Mouse (Mus musculus): Measurements from ENCODE around the gene Armc7.
"Not testable (repeated sequence)": the region's sequence is repeated elsewhere in the genome, so short reads cannot be mapped to it uniquely, and the experiment has no call there.

The Armc7 gene

GRCm38 (mm10) chr11:115455619-115456018, 19.8 kb upstream of the Armc7 start:
- DNase-seq (ENCODE audit: low spot score), result no peak

GRCm38 (mm10) chr11:115456182-115456581, 19.3 kb upstream of the Armc7 start:
- DNase-seq (ENCODE audit: low spot score), result no peak

- no peak for DNase-seq (ENCODE audit: low spot score)
Observed at GRCm38 (mm10) chr11:115457405-115457804, 18.1 kb upstream of the Armc7 start.

GRCm38 (mm10) chr11:115460976-115461375, 14.5 kb upstream of the Armc7 start:
- no peak for DNase-seq (ENCODE audit: low spot score)

GRCm38 (mm10) chr11:115461846-115462242, 13.6 kb upstream of the Armc7 start:
- no peak for DNase-seq (ENCODE audit: low spot score)

DNA sequence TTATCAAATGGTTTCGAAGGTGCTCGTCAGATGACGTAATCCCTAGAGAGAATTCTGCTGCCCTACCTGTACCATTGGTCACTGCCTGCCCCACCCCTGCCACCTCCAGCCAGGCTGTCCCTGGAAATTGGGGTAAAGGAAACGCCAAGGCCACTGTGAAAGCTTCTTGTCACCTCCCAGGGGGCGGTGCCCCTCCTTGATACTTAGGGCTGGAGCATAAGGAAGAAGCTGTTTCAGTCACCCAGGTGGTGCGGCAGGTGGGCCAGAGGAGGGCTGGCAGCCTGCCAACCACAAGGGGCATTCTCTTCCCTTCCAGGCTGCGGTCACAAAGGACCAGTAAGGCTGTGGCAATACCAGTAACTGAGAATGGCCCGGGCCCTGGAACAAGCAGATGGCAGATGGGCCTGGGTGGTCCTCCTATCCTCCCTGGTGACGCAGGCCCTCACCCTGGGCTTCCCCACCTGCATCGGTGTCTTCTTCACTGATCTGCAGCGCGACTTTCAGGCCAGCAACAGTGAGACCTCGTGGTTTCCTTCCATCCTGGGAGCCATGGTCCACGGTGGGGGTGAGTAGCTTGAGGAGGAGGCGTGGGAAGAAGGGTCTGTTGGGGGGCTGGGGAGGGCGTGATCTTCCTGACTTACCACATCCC, 13.1 kb upstream of the Armc7 start, which contains the start of gene Slc16a5:
Gene Slc16a5, plus strand, starts transcription at position 232 of the 649 bp plus-strand sequence.
- DNase-seq (ENCODE audit: low spot score), result no peak

DNA sequence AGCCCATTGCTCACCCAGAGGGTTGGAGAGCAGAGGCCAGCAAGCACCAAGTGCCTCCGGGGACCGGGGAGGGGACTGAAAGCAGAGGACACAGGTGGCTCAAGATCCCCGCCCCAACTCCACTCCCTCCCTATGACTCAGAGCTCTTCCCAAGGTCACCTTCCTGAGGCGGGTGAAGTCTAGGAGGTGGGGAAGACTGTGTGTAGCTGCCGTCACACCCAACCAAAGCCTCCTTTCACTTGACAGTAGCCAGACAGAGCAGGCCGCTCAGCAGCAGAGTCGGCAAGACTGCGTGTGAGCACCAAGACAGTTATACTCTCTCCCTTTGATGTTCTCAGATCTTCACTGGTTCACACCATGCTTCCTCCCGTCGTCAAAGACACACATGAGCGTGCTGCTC, 12.1 kb upstream of the Armc7 start:
- DNase-seq (ENCODE audit: low spot score), result no peak

DNA sequence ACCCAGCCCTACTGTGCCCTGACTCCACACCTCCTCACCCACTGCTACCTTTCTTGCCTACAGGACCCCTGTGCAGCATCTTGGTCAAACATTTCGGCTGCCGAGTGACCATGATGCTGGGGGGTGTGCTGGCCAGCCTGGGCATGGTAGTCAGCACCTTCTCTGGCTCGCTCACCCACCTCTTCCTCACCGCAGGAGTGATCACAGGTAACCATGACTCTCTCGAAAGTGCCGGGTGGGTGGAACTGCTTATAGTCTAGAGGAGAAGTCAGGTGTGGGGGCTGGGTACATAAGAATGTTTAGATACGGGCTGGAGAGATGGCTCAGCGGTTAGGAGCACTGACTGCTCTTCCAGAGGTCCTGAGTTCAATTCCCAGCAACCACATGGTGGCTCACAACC, 10.6 kb upstream of the Armc7 start:
- DNase-seq (ENCODE audit: low spot score), result no peak

DNA sequence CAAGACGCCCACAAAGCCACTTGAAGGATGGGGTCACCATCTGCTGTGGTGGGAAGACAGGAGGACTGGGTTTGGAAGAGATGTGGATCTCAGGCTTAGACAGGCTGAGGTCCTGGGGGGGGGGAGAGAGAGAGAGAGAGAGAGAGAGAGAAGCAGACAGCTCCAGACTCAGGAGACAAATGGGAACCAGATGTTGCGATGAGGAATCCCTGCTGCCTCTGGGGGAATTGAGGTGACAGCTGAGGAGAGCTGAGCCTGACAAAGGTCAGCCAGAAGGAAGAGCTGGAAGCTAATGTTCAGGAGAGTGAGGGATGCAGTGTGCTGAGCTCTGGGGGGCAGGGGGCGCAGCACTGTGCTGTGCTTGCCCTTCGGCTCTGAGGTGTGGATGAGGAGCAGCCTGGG, 8.2 kb upstream of the Armc7 start:
- no peak for DNase-seq (ENCODE audit: low spot score)

DNA sequence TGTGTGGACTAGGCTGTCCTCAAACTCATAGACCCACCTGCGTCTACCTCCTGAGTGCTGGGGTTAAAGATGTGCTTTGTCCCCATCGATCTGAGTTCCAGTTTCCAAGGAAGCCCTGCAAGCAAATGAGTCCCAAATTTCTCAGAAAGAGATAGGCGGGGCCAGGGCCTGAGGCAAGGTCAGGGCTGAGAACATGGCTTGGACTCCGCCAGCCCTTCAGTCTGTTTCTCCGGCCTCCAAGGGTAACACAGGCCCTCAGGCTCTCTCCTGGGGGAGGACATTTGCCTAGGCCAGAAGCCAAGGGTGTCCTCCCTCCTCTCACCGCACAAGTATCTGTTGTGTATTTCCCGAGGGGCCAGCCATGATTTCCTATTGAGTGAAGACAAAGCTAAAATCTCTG, 3.3 kb upstream of the Armc7 start:
- DNase-seq (ENCODE audit: low spot score), result no peak

GRCm38 (mm10) chr11:115473626-115474275, 1.7 kb upstream of the Armc7 start:
- DNase-seq (ENCODE audit: low spot score), result peak; percentile 94

GRCm38 (mm10) chr11:115475758-115476237, 331 bp downstream of the Armc7 start:
- DNase-seq (ENCODE audit: low spot score), result no peak

GRCm38 (mm10) chr11:115476630-115477029, 1.2 kb downstream of the Armc7 start:
- not testable (repeated sequence) for DNase-seq (ENCODE audit: low spot score)

- DNase-seq (ENCODE audit: low spot score), result not testable (repeated sequence)
Observed at GRCm38 (mm10) chr11:115477388-115477787, 1.9 kb downstream of the Armc7 start.

GRCm38 (mm10) chr11:115478296-115478938, 3.0 kb downstream of the Armc7 start:
- DNase-seq (ENCODE audit: low spot score), result no peak

GRCm38 (mm10) chr11:115481553-115482259, 6.2 kb downstream of the Armc7 start:
- DNase-seq (ENCODE audit: low spot score), result no peak

GRCm38 (mm10) chr11:115483278-115483677, 7.8 kb downstream of the Armc7 start:
- no peak for DNase-seq (ENCODE audit: low spot score)

GRCm38 (mm10) chr11:115483726-115484125, 8.3 kb downstream of the Armc7 start:
- peak; percentile 64 for DNase-seq (ENCODE audit: low spot score)

GRCm38 (mm10) chr11:115485155-115485554, 9.7 kb downstream of the Armc7 start:
- no peak for DNase-seq (ENCODE audit: low spot score)

GRCm38 (mm10) chr11:115488551-115489104, 13.2 kb downstream of the Armc7 start:
- DNase-seq (ENCODE audit: low spot score), result no peak

DNA sequence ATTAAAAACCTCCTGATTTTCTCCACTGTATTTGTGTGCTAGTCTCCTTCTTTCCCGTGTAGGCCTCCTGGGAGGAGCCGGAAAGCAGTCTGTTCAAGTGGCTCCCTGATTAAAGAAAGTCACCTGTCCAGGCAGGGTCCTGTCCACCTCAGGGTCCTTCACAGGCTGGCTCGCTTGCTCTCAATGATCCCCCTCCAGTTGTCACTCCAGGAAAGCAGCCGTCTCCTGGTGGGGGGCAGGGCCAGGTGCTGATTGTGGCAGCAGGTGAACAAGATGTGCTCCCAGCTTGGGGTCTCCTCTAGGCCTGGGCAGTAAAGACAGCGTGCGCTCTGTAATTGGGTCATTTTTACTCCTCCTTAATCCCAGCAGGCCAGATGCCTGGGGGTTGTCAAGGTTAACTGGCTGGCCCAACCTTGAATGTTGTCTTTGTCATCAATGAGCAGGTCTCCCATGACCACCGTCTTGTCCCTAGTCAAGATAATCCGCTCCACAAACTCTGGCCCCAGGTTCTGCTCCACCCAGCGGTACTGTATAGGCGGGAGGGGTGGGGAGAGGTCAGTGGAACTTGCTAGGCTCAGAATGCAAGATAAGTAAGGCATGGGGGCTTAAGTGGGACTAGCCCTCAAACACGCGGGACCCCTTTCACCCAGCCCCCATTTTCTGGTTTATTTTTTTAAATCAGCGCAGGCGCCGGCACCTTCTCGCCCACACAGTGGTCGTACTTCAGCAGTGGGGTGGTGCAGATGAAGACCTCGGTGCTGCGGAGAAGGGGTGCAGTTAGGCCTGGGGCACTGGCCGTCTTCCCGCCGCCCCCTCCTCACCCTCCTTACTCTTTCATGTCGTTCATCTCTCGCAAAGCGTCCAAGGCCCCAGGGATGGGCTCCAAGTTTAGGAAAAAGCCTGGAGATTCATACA, 15.2 kb downstream of the Armc7 start:
- DNase-seq (ENCODE audit: low spot score), result no peak
